Mouse (Mus musculus) heart, postnatal 25 days (tissue): ENCODE results near the gene Ganab. TPM values are rescaled to one million over a fixed set of nuclear protein-coding genes. Genes with fewer than 3 reads are reported as not detected.
A peak's percentile ranks its signal among the peaks of the same experiment; 100 is the strongest.
"Not testable (repeated sequence)": the region's sequence is repeated elsewhere in the genome, so short reads cannot be mapped to it uniquely, and the experiment has no call there.

ENCODE experiments used
- DNase-seq: peaks from one replicate; pipeline ENCODE4 v3.0.0; 2022; ENCODE audit warnings: low spot score
- intact Hi-C: fragments of 180-260 bp; cut with DNase I; formaldehyde crosslinking; loops from one replicate; pipeline ENCODE4 v1.15.1; 2025
- total RNA-seq, 2 experiments: library from RNA; stranded (reverse); gene quantifications; 2 replicates each; pipeline ENCODE4 v1.2.3; 2021

Ganab gene
- total RNA-seq, 2 experiments from 2014 or later = 55.6 to 58.7 TPM

GRCm38 (mm10) chr19:8887585-8888463, 10.0 kb upstream of the Ganab start:
- intact Hi-C loops = loop anchor here (5.0 kb wide), 1 partner anchor 46 kb away; no protein-coding TSS in a partner anchor
- DNase-seq = no peak

GRCm38 (mm10) chr19:8888511-8889385, 9.1 kb upstream of the Ganab start, which contains the start of the genes 1810009A15Rik and Gm49416:
Gene 1810009A15Rik, plus strand, starts transcription at chr19:8888853.
Gene Gm49416, plus strand, starts transcription at chr19:8888926.
- intact Hi-C loops = loop anchor here (5.0 kb wide), 1 partner anchor 46 kb away; no protein-coding TSS in a partner anchor
- peak; percentile 90 for DNase-seq

- peak; percentile 66 for DNase-seq
- intact Hi-C loops = no loop called here
These were observed 4.8 kb upstream of the Ganab start, which contains the start of gene Ints5 for GRCm38 (mm10) chr19:8892829-8893766. Gene Ints5, plus strand, starts transcription at chr19:8893005.

- no peak for DNase-seq
- intact Hi-C loops = no loop called here
These were observed 2.4 kb upstream of the Ganab start for GRCm38 (mm10) chr19:8895397-8895960.

- intact Hi-C loops, DNase-seq: not testable (repeated sequence)
These were observed 1.6 kb upstream of the Ganab start for GRCm38 (mm10) chr19:8896231-8896630.

- DNase-seq, intact Hi-C loops: not testable (repeated sequence)
These were observed 533 bp upstream of the Ganab start for GRCm38 (mm10) chr19:8897211-8897864.

- DNase-seq = no peak
- intact Hi-C loops = loop anchor here (2.0 kb wide), 1 partner anchor 68 kb away; the partner anchor contains the start of gene Eef1g
These were observed 705 bp downstream of the Ganab start for GRCm38 (mm10) chr19:8898576-8898975.

GRCm38 (mm10) chr19:8899079-8899478, 1.2 kb downstream of the Ganab start:
- no peak for DNase-seq
- intact Hi-C loops = loop anchor here (2.0 kb wide), 1 partner anchor 68 kb away; the partner anchor contains the start of gene Eef1g

GRCm38 (mm10) chr19:8903412-8903811, 5.5 kb downstream of the Ganab start:
- intact Hi-C loops = no loop called here
- no peak for DNase-seq

GRCm38 (mm10) chr19:8908531-8908930, 10.7 kb downstream of the Ganab start:
- no peak for DNase-seq
- intact Hi-C loops = no loop called here

- intact Hi-C loops = loop anchor here (5.0 kb wide), 1 partner anchor 35 kb away; no protein-coding TSS in a partner anchor
- no peak for DNase-seq
These were observed 13.9 kb downstream of the Ganab start for GRCm38 (mm10) chr19:8911810-8912209.

- intact Hi-C loops = loop anchor here (5.0 kb wide), 1 partner anchor 33 kb away; no protein-coding TSS in a partner anchor
- no peak for DNase-seq
These were observed 16.3 kb downstream of the Ganab start for GRCm38 (mm10) chr19:8914212-8914611.

GRCm38 (mm10) chr19:8919000-8919399, 21.1 kb downstream of the Ganab start:
- no peak for DNase-seq
- intact Hi-C loops = loop anchor here (5.0 kb wide), 1 partner anchor 43 kb away; no protein-coding TSS in a partner anchor

GRCm38 (mm10) chr19:8919684-8920072, 21.8 kb downstream of the Ganab start:
- intact Hi-C loops = loop anchor here (2.0 to 5.0 kb wide), 2 partner anchors 21 to 43 kb away; partner anchors contain the start of gene Mta2
- no peak for DNase-seq

- intact Hi-C loops = loop anchor here (2.0 kb wide), 1 partner anchor 21 kb away; the partner anchor contains the start of gene Mta2
These were observed 22.3 kb downstream of the Ganab start, which contains the start of gene B3gat3 for GRCm38 (mm10) chr19:8920073-8920736. Gene B3gat3, plus strand, starts transcription at chr19:8920374.

GRCm38 (mm10) chr19:8920836-8921291, 23.0 kb downstream of the Ganab start:
- DNase-seq = no peak
- intact Hi-C loops = loop anchor here (2.0 kb wide), 1 partner anchor 20 kb away; the partner anchor contains the start of gene Mta2

More at GRCm38 (mm10) chr19:8920073-8920736, 22.3 kb downstream of the Ganab start, which contains the start of gene B3gat3:
- peak; percentile 94 for DNase-seq

- intact Hi-C loops = loop anchor here (2.0 kb wide), 1 partner anchor 19 kb away; the partner anchor contains the start of gene Mta2
- no peak for DNase-seq
These were observed 23.9 kb downstream of the Ganab start for GRCm38 (mm10) chr19:8921741-8922140.
